8 mouse cellular contexts compared by ENCODE assay signal in the genomic region with DNA sequence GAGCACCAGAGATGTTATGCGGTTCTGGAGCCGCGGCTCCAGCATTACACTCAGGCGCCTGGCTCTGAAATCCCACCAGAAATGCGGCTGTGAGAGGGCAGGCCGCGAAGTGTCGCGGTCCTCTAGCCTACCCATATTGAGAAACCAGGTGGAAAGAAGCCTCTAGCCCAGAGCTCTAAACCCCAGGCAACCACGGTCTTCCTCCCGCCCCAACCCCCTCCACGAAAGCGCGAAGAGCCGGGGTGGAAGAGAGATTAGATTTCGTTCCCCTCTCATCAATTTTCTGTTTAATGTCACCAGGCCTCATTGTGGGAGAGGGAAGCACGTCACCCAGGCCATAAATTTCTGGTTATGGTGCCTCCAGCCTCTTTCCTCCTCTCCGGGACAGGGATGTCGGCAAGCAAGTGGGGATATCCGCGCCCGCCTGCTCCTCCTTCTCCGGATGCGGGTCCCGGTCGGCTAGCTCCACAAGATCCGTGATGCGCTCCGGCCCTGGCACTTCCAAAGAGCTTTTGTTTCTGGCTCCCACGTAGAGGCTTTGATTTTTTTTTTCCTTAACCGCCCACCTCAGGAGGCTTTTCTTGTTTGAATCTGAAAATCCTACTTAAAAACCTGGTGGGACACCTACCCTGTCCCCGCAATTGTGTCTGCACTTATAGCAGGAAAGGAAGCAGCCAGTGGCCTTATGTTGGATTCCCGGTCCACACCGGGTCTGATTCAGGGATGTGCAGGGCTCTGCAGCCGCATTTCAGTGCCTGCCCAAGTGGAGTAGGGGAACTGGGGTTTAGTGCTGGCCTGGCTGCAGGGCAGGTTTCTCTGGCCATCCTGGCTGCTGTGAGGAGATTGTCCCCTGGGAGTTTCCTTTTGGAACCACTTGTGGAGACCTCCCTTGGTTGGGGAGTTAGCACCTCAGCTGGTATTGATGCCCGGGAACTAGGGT. TPM values are rescaled to one million over a fixed set of nuclear protein-coding genes. Genes with fewer than 3 reads are reported as not detected.
DNase-seq lines count a peak whose midpoint lies in the region; ATAC-seq lines count a peak whose summit lies in the region.

No protein-coding gene starts in this region.

- ATAC-seq in embryonic facial prominence, embryonic 13.5 days (ENCODE audit: insufficient number of reproducible peaks, insufficient read depth, low FRiP score, low TSS enrichment, low read depth) = no peak
- ATAC-seq in hindbrain, embryonic 16.5 days = no peak
- ATAC-seq in liver, embryonic 13.5 days (ENCODE audit: low read depth) = no peak
- ATAC-seq in stomach, embryonic 14.5 days (ENCODE audit: insufficient number of reproducible peaks, insufficient read depth, low FRiP score, low read depth) = no peak

- H3K4me2 ChIP-seq in embryonic facial prominence, embryonic 13.5 days = peak overlapping the region; percentile 59
- H3K4me2 ChIP-seq in hindbrain, embryonic 16.5 days (ENCODE audit: low read length) = peak overlapping the region; percentile 49
- H3K4me2 ChIP-seq in liver, embryonic 13.5 days = peak overlapping the region; percentile 49
- peak overlapping the region; percentile 43 for H3K4me2 ChIP-seq in stomach, embryonic 14.5 days (replicated peaks; ENCODE audit: low read depth, low read length)

- no peaks in the 10 kb centered on the region for H3K9me3 ChIP-seq in embryonic facial prominence, embryonic 13.5 days
- no peaks in the 10 kb centered on the region for H3K9me3 ChIP-seq in hindbrain, embryonic 16.5 days (ENCODE audit: control insufficient read depth, low read length)
- no peaks in the 10 kb centered on the region for H3K9me3 ChIP-seq in liver, embryonic 13.5 days (replicated peaks)
- no peaks in the 10 kb centered on the region for H3K9me3 ChIP-seq in stomach, embryonic 14.5 days (ENCODE audit: control insufficient read depth, low read depth, low read length)

- DNase-seq in right cerebral cortex, postnatal 25 days = peak; percentile 38
- no peak for DNase-seq in right cerebral cortex, postnatal 4 days
- DNase-seq in liver, embryonic 13.5 days = no peak
- no peak for DNase-seq in urinary bladder, postnatal 36 days (ENCODE audit: low spot score in 2 of 2)
- no peak for DNase-seq in layer of hippocampus, postnatal 25 days (ENCODE audit: extremely low spot score in 1 of 2, low spot score in 1 of 2)

- H3K4me3 ChIP-seq in embryonic facial prominence, embryonic 13.5 days = peak overlapping the region; percentile 29
- peak overlapping the region; percentile 1; the same call in 1 of the 2 replicates for H3K4me3 ChIP-seq in hindbrain, embryonic 16.5 days (ENCODE audit: low read length)
- H3K4me3 ChIP-seq in liver, embryonic 13.5 days (replicated peaks) = peak overlapping the region; percentile 16; the same call in 1 of the 2 replicates
- peak overlapping the region; percentile 12; the same call in 1 of the 2 replicates for H3K4me3 ChIP-seq in stomach, embryonic 14.5 days (ENCODE audit: low read depth, low read length)

- peak overlapping the region; percentile 69; the same call in 1 of the 2 replicates for H3K27ac ChIP-seq in embryonic facial prominence, embryonic 13.5 days
- H3K27ac ChIP-seq in hindbrain, embryonic 16.5 days (ENCODE audit: low read depth, low read length) = peak overlapping the region; percentile 56; the same call in 1 of the 2 replicates
- no peak overlapping the region; the same call in 1 of the 2 replicates for H3K27ac ChIP-seq in liver, embryonic 13.5 days
- H3K27ac ChIP-seq in stomach, embryonic 14.5 days (ENCODE audit: low read length) = peak overlapping the region; percentile 74

- H3K4me1 ChIP-seq in embryonic facial prominence, embryonic 13.5 days = peaks cover 87% of the 10 kb centered on the region
- H3K4me1 ChIP-seq in hindbrain, embryonic 16.5 days (ENCODE audit: control insufficient read depth, insufficient read depth, low read depth, low read length) = peaks cover 67% of the 10 kb centered on the region
- H3K4me1 ChIP-seq in liver, embryonic 13.5 days (replicated peaks) = peaks cover 90% of the 10 kb centered on the region
- peaks cover 76% of the 10 kb centered on the region for H3K4me1 ChIP-seq in stomach, embryonic 14.5 days (ENCODE audit: control insufficient read depth, insufficient read depth, low read length)

- H3K36me3 ChIP-seq in embryonic facial prominence, embryonic 13.5 days = no peaks in the 10 kb centered on the region
- no peaks in the 10 kb centered on the region for H3K36me3 ChIP-seq in hindbrain, embryonic 16.5 days (ENCODE audit: control insufficient read depth, insufficient read depth, low read length)
- no peaks in the 10 kb centered on the region for H3K36me3 ChIP-seq in liver, embryonic 13.5 days
- H3K36me3 ChIP-seq in stomach, embryonic 14.5 days (ENCODE audit: control insufficient read depth, insufficient read depth, low read length) = no peaks in the 10 kb centered on the region; the same call in 1 of the 2 replicates

- 9% methylated on average over 36 of the region's 36 CpGs for WGBS in embryonic facial prominence, embryonic 13.5 days
- 11% methylated on average over 36 of the region's 36 CpGs for WGBS in hindbrain, embryonic 16.5 days
- WGBS in liver, embryonic 13.5 days (ENCODE audit: insufficient replicate concordance) = 12% methylated on average over 36 of the region's 36 CpGs
- WGBS in stomach, embryonic 14.5 days = 12% methylated on average over 36 of the region's 36 CpGs

- peak overlapping the region; percentile 67 for H3K9ac ChIP-seq in embryonic facial prominence, embryonic 13.5 days
- H3K9ac ChIP-seq in hindbrain, embryonic 16.5 days (ENCODE audit: low read depth, low read length) = peak overlapping the region; percentile 53
- H3K9ac ChIP-seq in liver, embryonic 13.5 days = peak overlapping the region; percentile 35; the same call in 1 of the 2 replicates
- H3K9ac ChIP-seq in stomach, embryonic 14.5 days (replicated peaks; ENCODE audit: low read depth, low read length) = peak overlapping the region; percentile 36; the same call in 1 of the 2 replicates

- no peaks in the 10 kb centered on the region for H3K27me3 ChIP-seq in embryonic facial prominence, embryonic 13.5 days
- H3K27me3 ChIP-seq in hindbrain, embryonic 16.5 days (replicated peaks; ENCODE audit: control insufficient read depth, insufficient read depth, low read length) = no peaks in the 10 kb centered on the region
- H3K27me3 ChIP-seq in liver, embryonic 13.5 days = peaks cover 91% of the 10 kb centered on the region
- no peaks in the 10 kb centered on the region for H3K27me3 ChIP-seq in stomach, embryonic 14.5 days (ENCODE audit: control insufficient read depth, insufficient read depth, low read length)

RNA-seq across cellular contexts. Expression of a gene that starts 7.2 kb away (rescaled TPM):
- polyA plus RNA-seq in embryonic facial prominence, embryonic 13.5 days (2015; fragmentation: Nextera tagmentation; extraction: Ambion mirVana) = 13.1 and 13.9 TPM in 2 replicates
- 7.8 and 9.7 TPM in 2 replicates for polyA plus RNA-seq in hindbrain, embryonic 16.5 days (2015; fragmentation: Nextera tagmentation; extraction: Ambion mirVana)
- 1.3 and 1.4 TPM in 2 replicates for polyA plus RNA-seq in liver, embryonic 13.5 days (2015; fragmentation: Nextera tagmentation; extraction: Ambion mirVana)
- 12.2 and 13.4 TPM in 2 replicates for polyA plus RNA-seq in stomach, embryonic 14.5 days (2014; fragmentation: Nextera tagmentation; extraction: Ambion mirVana)
- total RNA-seq in layer of hippocampus, postnatal 25 days (2021) = 10 to 100 TPM; 17.7 to 22.6 TPM
